Mouse (Mus musculus): ENCODE measurements around the gene Enox1.
A peak's percentile ranks its signal among the peaks of the same experiment; 100 is the strongest.

The Enox1 gene

DNA sequence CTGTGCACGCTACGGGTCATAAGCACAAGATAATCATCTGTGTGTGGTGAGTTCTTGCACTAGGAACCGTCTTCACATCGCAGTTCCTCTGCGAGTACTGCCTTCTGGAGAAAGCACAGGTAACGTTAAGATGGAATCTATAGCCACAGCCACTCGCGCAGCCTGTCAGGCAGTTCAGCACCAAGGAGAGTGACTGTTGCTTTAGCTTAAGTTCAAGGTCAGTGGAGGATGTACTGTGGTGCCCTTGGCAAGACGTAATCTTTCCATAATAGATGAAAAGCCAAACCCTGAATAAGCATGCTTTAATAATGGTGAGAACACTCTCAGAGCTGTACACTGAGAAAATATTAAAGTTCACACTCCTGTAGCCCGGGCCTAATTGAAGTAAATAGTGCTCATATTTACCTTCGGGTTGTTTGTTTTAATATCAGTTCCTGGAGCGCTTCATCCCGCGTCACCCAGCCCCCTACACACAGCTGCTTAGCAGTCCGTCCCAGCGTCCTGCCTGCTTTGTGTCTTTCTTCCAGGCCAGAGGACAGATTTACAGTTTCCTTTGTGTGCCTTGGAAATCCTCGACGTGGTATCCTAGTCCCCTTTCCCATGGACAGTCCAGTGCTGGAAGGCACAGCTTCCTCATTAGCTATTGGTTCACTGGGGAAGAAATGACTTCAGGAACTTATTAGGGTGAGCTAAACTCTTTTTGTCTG, 38.9 kb downstream of the Enox1 start:
- no peak for DNase-seq (ENCODE audit: low spot score in 2 of 2)

DNA sequence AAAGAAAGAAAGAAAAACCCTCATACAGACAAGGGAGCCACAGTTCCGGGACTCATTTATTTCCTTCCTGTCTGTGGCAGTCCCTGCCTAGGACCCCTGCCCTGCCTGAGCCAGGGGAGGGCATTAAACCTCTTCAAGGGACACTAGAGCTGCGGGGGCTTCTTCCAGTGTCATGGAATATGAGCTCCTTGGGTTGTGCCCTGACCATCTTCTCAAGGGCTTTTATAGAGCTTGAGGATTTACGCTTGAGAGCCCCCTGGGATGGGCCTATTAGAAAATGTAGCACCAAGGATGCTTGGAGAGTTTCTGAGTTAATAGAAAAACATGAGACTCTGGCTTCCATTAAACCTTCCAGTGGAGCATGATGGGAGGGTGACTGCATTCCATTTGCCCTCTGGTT, 39.7 kb downstream of the Enox1 start:
- no peak for DNase-seq (ENCODE audit: low spot score in 2 of 2)

DNA sequence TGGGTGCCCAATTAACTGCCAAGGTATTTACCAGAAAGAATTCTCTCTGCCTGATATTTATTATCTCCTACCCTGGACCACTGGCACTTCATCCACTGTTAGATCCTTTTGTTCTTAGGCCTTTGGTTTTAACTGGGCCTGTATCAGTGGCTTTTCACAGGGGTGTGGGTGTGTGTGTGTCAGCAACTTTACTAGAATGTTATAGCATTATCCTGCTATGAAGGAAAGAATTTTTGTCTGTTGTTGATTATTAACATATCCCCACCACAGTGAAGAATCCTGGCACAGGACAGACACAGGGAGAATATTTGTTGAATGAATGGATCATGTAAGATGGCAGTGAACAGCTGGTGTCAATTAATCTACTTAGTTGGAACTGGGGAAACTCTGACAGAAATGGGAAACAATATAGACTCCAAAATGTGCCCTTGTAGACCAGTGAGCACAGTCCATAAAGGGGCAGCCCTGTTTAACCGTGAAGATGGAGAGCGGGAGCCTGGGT, 40.9 kb downstream of the Enox1 start:
- DNase-seq (ENCODE audit: low spot score in 2 of 2): no peak

DNA sequence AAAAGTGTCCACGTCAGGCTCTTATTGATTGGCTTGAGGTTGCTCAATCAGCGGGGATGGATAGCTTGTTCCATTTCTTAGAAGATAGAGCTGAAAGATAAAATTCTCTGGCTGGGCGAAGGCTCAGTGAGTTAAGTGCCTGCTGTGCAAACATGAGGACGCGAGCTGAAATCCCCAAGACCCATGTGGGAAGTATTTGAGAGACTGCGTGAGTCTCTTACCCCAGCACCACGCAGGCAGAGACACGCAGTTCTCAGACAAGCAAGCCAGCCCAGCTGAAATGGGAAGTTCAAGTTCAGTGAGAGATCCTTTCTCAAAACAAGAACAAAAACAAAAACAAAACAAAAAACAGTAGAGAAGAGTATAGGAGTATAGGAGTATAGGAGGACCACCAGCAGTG, 54.3 kb downstream of the Enox1 start:
- DNase-seq (ENCODE audit: low spot score in 2 of 2): no peak

DNA sequence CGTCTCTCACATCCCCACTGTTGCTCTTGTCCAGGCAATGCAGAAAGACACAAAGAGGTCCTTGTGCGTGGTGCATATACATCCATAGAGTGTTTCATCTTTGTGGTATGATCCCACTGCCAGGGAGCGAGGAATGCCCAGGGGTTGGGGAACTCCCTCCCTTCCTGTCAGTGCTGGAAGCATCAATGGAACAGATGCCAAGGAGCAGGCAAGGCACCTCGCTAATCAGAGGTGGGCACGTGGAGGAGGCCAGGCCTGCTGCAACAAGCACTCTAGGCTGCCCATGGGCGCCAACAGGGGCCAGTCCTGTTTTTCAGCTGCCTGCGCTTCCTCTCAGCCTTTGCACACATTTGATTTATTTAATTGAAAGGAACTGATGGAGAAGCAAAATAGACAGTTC, 56.6 kb downstream of the Enox1 start:
- no peak for DNase-seq (ENCODE audit: low spot score in 2 of 2)

DNA sequence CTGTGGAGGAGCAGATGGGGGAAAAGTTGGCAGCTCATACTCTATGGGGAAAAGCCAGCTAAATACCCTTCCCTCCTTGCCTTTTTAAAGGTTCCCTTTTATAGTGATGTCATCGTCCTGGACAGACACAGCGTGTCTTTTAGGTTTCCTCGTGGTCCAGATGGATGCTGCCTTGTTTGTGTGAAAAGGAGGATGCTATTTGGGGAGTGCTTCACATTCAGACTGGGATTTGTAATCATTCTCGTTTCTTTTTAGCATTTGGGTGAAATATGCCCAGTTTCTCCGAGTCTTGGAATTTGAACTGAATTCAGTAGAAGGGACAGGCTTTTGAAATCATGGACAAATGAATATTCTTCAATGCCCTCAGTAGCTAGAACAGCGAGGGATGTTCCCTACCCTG, 58.3 kb downstream of the Enox1 start:
- peak; percentile 34 to 63 for DNase-seq (ENCODE audit: low spot score in 2 of 2)

DNA sequence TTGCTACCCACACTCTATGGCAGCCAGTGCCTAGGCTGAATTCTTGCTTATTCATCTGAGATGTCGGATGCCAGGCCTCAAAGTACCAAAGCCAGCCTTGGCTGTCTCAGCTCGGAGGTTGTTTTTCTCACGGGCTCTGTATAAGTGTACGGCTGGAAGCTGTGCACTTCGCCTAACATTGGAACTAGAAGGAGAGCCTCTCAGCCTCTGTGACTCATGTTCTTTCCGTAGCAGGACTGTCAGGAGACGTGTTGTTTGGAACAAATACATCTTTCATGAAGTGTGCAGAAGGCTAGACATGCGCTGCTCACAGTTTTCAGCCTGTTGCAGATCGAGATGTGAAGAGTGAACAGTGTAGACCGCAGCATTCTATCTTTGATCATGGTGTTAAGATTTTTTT, 68.8 kb downstream of the Enox1 start:
- peak; percentile 51 to 73 for DNase-seq (ENCODE audit: low spot score in 2 of 2)

DNA sequence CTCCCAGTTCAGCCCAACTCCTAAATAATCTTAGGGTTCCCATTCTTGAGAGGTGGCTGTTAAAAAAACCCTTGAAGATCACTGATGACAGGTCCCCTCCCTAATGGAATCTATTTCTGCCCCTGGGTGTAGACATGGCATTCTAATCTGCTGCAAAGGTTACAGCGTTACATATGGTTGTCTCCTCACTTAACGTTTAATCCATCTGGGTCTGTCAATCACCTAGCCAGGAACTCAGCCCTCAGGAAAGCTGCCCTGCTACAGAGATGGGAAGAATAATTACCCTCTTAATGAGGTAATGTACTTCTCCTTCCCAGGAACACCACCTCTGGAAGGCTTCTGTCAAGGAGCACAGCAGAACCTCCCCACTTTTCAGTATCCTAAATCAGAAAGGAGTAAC, 82.2 kb downstream of the Enox1 start:
- no peak for DNase-seq (ENCODE audit: low spot score in 2 of 2)

DNA sequence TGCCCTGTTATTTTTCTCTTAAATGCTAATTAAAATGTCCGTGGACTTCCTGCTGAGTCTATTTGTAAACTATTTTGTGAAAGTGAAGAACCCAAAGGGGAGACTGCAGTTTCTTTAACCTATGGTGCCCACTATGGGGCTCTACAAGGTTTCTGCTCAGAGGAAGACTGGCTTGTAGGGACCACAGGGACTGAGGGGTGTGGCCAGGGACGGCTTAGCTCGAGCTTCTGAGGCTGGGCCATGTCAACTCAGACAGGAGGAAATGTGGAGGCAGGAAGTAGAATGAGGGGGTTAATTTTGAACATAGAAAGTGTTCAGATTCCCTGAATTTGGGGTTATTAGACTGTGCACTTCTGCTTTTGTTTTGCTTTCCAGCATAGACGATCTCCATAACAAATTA, 82.8 kb downstream of the Enox1 start:
- DNase-seq (ENCODE audit: low spot score in 2 of 2): no peak

DNA sequence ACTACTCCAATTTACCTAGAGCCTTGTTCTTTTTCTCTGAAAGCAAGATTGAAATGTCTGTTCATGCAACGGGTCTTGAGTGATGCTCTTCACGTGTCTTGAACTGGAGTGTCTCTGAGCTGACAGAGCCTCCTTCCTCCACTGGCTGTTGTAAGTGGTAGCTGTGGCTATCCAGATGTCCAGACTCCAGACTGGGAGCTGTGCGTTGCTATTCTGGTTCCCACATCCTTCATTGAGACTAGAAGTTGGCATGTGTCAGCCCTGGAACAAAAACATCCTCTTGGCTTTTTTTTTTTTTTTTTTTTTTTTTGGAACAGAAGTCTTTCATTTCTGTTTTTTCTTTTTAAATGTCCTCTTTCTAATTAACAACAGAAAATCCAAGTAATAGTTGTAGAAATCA, 90.4 kb downstream of the Enox1 start:
- no peak for DNase-seq (ENCODE audit: low spot score in 2 of 2)

DNA sequence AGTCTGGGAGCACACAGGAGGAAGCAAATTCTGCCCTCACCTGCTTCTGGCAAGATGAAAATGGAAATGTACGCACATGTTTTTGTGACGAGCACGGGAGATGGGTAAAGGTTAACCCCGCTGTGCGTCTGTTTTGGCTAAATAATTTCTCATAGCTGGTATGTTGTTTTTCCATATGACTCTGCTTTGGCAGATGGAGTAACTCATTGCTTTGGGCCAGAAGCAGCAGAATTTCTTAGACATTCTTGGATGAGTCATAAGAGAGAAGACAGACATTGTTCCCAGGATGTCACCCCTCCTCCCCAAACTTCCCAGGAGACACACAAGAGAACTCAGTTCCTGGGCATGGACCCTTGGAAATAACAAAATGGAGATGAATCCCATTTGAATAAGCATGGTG, 91.9 kb downstream of the Enox1 start:
- peak in 1 of 2 experiments; percentile 19 for DNase-seq (ENCODE audit: low spot score in 2 of 2)

DNA sequence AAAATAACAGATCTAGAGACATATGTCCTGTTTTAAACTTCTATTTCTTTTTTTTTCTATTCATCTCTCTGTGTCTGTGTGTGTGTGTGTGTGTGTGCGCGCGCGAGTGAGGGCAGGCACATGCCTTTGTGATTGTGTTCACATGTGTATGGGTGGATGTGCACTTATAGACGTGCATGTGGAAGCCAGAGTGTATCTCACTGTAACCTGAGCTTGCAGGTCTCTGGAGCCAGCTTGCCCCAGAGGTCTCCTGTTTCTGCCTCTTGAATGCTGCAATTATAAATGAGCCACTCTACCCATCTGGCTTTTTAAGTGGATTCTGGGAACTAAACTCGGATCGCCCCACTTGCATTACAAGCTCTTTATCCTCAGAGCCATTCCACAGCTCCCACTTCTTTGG, 92.4 kb downstream of the Enox1 start:
- no peak for DNase-seq (ENCODE audit: low spot score in 2 of 2)

DNA sequence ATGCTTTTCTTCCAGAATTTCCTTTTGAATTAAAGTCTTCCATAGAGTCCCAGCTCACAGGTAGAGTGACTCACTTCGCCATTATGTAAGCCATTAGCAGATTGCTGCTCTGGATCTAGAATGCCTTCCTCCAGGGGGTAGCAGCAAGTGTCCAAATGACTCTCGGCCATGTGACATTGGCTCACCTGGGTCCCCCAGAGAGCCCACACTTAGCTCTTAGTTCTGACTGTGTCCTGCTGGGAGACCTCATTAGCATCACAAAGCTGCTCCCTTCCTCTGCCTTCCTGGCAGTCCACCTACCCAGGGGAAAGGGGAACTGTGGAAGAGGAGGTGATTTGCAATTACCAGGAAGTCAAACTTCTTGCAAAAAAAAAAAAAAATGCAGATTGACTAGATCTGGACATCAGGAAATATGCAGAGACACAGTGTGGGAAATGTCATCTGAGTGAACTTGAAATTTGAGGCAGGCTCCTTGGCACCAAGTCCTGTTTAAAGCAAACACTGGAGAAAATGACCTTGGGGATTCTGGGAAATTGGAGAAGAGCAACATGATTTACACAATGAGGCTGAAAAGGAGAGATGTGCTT, 94.2 kb downstream of the Enox1 start:
- DNase-seq (ENCODE audit: low spot score in 2 of 2): no peak

DNA sequence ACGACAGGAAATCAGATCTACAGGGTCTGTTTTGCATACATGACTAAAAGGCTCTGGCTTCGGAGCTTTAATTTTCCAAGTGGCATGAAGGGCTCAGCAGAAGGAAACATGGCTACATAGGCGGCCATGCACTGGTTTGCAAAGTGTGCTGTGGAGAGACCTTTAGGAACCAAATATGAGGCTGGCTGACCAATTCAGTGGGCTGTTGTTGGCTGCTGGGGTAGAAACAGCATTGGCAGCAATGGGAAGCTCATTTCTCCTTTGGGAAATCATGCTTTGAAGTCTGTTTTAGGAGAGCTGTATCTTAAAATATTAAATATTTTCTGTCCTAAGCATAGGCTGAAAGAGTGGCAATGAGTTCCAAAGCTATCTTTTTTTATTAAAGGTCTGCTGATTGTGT, 98.6 kb downstream of the Enox1 start:
- DNase-seq (ENCODE audit: low spot score in 2 of 2): no peak

DNA sequence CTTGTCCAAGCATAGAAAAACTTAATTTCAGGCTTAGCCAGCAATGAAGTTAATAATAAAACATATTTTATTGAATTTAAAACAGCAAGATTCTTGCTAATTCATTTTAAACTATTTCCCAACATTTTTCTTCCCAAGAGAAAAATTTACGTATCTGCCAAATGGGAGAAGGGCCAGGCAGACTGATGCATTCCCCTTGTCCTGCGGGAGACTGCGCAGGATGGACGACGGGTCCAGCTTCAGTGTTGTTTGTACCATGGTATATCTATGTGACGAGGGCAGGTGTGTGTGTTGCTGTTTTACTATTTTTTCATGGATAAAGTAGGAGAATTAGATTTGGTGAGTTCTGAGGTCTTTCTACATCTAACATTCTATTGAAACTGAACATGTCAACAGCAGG, 99.1 kb downstream of the Enox1 start:
- DNase-seq (ENCODE audit: low spot score in 2 of 2): no peak

DNA sequence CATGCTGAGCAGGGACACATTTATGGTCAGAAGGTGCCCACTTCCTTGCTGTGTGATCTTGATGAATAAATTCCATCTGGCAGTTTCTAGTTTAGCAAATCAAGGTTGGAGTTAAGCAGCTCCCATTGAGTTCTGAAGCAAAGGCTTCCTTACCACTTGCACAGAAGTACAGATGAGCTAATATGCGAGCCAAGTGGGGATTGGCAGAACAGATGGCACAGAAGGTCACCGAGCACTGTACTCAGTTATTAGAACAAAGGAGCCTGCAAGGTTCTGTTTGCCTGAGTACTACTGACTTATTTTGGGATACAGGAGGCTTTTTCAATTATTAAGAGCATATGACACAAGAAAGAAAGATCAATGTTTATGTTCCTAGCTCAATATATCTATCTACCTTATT, 100.4 kb downstream of the Enox1 start:
- no peak for DNase-seq (ENCODE audit: low spot score in 2 of 2)

DNA sequence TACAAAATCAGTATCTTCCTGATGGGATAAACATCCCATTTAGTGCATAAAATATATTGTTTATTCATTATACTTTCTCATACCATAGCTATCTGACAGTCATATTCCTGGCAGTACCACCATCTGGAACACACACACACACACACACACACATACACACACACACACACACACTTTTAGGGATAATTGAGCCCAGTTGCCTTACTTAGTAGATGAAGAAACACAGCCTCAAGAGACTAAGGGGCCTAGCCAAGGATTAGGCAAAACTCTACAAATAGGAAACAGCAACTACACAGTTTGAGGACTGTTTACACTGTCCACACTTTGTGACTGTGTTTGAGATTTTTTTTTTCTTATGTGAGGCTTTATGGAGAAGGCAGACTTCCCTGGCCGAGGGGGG, 100.9 kb downstream of the Enox1 start:
- DNase-seq (ENCODE audit: low spot score in 2 of 2): no peak

DNA sequence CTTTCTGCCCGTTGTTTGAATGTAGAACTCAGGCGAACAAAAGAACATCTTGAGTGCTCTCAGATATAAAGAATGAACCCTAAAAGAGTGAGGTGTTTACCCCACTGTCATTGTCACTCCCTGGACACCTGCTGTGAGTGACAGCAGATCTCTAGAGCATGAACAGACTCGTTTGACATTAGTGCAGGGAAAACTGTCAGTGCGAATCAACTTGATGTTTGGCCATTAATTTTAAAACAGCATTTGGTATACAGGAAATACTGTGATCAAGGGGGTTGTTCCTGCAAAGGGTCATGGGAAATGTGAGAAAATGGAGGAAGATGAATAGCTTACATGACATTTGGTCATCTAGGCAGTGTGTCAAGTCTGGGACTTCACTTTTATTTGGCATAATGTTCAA, 101.6 kb downstream of the Enox1 start:
- no peak for DNase-seq (ENCODE audit: low spot score in 2 of 2)

DNA sequence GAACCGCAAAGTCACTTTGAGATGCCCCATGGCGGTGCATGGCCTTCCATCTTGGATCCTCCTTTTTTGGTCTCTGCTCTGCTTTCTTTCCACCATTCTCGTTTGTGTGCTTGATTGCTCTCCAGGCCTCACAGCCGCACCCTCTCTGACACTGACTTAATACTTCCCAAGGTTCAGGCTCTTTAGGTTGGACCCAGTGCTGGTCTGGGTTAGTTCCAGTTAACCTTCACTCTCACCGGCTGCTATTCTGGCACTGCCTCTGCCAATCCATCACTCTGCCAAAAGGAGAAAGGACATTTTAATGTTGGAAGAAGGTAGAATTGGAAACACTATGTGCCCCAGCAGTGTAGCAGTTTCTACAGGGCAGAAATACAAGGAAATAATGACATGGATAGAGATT, 103.1 kb downstream of the Enox1 start:
- no peak for DNase-seq (ENCODE audit: low spot score in 2 of 2)

DNA sequence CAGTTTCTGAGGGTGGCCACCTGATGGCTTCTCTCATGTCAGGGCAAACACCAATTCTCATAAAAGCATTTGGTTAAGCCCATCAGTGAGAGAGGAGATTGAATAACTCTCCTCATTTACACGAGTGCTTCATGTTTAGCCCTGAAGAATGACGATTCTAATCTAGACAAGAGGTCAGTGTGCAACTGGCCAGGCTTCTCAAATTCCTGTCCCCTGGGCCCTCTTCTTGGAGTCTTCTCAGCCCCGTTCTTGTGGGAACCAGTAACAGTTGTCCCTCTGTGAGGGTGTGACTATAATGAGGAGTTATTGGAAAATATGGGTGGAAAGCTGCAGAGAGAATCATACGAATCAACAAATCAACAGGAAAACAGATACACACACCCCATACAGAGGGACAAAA, 103.5 kb downstream of the Enox1 start:
- no peak for DNase-seq (ENCODE audit: low spot score in 2 of 2)

DNA sequence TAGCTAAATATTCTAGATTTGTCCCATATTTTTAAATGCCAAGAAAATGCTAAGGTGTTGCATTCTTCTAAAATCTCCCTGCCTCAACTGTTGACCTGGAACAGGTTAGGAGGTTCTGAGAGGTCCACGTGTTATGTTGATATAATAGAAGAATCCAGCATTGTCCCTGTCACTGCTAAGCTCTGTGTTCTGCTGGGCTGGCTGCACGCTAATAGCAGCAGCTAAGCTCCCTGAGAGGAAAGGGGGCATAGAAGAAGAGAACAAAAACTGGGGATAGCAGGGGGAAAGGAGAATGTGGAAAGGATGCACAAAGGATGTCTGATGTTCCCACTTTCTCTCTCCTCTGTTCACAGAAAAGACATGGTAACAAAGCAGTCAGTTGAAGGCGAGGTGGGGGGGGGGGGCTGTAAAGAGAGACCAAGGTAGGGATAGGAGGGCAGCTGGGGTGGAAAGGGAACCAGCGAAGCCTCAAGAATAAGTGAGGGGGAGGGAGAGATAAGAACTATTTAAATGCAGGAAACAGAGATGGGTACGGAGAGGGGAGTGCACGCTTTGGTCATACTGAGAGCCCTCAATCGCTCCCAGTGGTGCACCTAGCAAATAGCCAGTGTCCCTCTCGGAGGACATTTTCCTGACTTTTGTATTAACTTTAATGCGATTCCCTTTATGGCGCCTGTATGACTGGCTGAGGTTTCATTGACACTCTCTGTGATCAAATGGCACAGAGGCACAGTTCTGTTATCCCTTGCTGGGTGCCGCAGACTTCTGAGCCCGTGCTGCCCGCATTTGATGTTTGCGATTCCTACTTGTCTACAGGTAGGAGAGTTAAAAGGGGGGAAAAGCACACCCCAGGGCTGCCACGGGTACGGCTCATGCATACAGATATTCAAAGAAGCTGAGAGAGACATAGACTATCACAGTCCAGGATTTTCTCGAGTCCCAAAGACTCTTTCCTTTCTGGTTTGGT, 110.5 kb downstream of the Enox1 start:
- DNase-seq (ENCODE audit: low spot score in 2 of 2): no peak

DNA sequence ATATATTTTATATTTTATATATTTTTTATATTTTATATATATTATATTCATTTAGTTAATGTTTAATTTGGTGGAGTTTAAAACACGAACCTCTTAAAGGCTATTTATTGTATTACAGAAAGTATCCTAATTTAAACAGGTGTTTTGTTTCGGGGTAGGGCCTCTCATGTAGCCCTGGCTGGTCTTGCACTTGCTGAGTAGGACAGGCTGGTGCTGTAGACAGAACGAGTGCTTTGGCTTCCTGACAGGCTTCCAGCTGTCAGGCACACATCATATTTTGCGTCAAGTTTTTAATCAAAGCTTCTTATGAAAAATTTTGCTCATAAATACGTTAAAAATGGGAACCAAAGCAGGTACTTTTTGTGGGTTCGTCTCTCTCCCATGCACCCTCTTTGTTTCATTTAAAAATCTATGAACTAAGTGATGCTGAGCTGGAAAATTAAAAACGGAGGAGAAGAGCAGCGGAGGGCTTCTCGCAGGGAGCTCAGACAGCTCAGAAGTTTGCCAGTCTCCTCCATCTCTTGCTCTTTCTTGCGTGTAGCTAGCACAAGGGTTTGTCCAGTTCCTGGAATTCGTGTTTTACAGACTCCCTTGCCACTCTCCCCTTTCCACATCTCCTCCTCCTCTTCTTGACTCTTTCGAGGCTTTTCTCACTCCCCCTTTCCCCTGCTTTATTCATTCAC, 115.8 kb downstream of the Enox1 start:
- DNase-seq (ENCODE audit: low spot score in 2 of 2): no peak

Measured in frontal cortex, postnatal 36 days (tissue).